Mouse (Mus musculus) liver, embryonic 14.5 days (tissue): ENCODE measurements around the gene Snapc3. TPM values are rescaled to one million over a fixed set of nuclear protein-coding genes. Genes with fewer than 3 reads are reported as not detected.

Experiments
- ATAC-seq: fragments of 200-750 bp; cut with Nextera tagmentation; 2 replicates; pipeline ENCODE4 v1.8.0; 2017; ENCODE audit warnings: moderate number of reproducible peaks, mild to moderate bottlenecking, moderate library complexity; ENCODE audit not compliant: insufficient read depth
- DNase-seq, 3 experiments: peaks; one replicate each; pipeline ENCODE4 v3.0.0-alpha.2; 2012 to 2013; ENCODE audit warnings: low read depth in 3 of 3, low spot score in 3 of 3
- H3K27ac ChIP-seq: fragments of 300-500 bp; sonication (generic); 2 replicates; pipeline ENCODE4 v1.5.1; 2014; ENCODE audit warnings: moderate library complexity, mild to moderate bottlenecking, control low read depth, inconsistent platforms
- H3K27me3 ChIP-seq: fragments of 300-500 bp; sonication (generic); 2 replicates; pipeline ENCODE4 v1.6.1; 2014; ENCODE audit warnings: mild to moderate bottlenecking, low read length, moderate library complexity; ENCODE audit not compliant: control insufficient read depth, insufficient read depth
- H3K36me3 ChIP-seq: fragments of 300-500 bp; sonication (generic); replicated peaks from 2 replicates; pipeline ENCODE4 v1.6.1; 2014; ENCODE audit warnings: low read depth; ENCODE audit not compliant: control insufficient read depth, insufficient read depth
- H3K4me1 ChIP-seq, 2 experiments: fragments of 200-500 bp in 1 of 2; fragments of 300-500 bp in 1 of 2; sonication (generic) in 1 of 2; replicated peaks; 2 replicates each; pipeline ENCODE4 v1.6.1; 2012 to 2014; ENCODE audit warnings: antibody characterized with exemption in 1 of 2, inconsistent platforms in 1 of 2, low read length in 1 of 2; ENCODE audit not compliant: control insufficient read depth in 2 of 2, insufficient read depth in 2 of 2
- H3K4me2 ChIP-seq: fragments of 300-500 bp; sonication (generic); 2 replicates; pipeline ENCODE4 v1.6.1; 2014; ENCODE audit warnings: low read depth, mild to moderate bottlenecking, control low read depth, moderate library complexity
- H3K4me3 ChIP-seq, 2 experiments: fragments of 200-500 bp in 1 of 2; fragments of 300-500 bp in 1 of 2; sonication (generic) in 1 of 2; 2 replicates each; pipeline ENCODE4 v1.5.1; 2012 to 2014; ENCODE audit warnings: low read depth in 2 of 2, low read length in 2 of 2, mild to moderate bottlenecking in 2 of 2, control low read depth in 1 of 2, inconsistent platforms in 1 of 2, moderate library complexity in 1 of 2; ENCODE audit not compliant: insufficient read depth in 1 of 2
- H3K9ac ChIP-seq: fragments of 300-500 bp; sonication (generic); replicated peaks from 2 replicates; pipeline ENCODE4 v1.6.1; 2014; ENCODE audit warnings: mild to moderate bottlenecking, control low read depth, moderate library complexity
- H3K9me3 ChIP-seq: fragments of 300-500 bp; sonication (generic); 2 replicates; pipeline ENCODE4 v1.6.1; 2016; ENCODE audit warnings: low read length, mixed read lengths; ENCODE audit not compliant: control insufficient read depth
- CTCF ChIP-seq: IDR thresholded peaks from 2 replicates; pipeline ENCODE4 v1.5.1; 2016; ENCODE audit warnings: antibody characterized with exemption, low read depth, control low read depth
- EP300 ChIP-seq: IDR thresholded peaks from 2 replicates; pipeline ENCODE4 v1.6.1; 2016; ENCODE audit warnings: antibody characterized with exemption, low read depth
- WGBS: fragments of 180-500 bp; shearing (Covaris S2); extraction: QIAGEN DNeasy Blood & Tissue Kit; methylation state at CpG from one replicate; pipeline ENCODE4 v1.1.7; 2014; ENCODE audit not compliant: insufficient replicate concordance; 5-methylcytosine and 5-hydroxymethylcytosine counted together
- polyA plus RNA-seq, 2 experiments: library from polyadenylated mRNA; depleted of rRNA in 1 of 2; stranded (reverse) in 1 of 2; unstranded in 1 of 2; fragments of >200 nt; fragmentation: Nextera tagmentation in 1 of 2; extraction: Ambion mirVana in 1 of 2; gene quantifications; 2 replicates each; pipeline versions ENCODE4 v1.2.1 to v1.2.3; 2012 to 2014

Snapc3 gene
- polyA plus RNA-seq, 2 experiments = 6.4 to 8.3 TPM

DNA sequence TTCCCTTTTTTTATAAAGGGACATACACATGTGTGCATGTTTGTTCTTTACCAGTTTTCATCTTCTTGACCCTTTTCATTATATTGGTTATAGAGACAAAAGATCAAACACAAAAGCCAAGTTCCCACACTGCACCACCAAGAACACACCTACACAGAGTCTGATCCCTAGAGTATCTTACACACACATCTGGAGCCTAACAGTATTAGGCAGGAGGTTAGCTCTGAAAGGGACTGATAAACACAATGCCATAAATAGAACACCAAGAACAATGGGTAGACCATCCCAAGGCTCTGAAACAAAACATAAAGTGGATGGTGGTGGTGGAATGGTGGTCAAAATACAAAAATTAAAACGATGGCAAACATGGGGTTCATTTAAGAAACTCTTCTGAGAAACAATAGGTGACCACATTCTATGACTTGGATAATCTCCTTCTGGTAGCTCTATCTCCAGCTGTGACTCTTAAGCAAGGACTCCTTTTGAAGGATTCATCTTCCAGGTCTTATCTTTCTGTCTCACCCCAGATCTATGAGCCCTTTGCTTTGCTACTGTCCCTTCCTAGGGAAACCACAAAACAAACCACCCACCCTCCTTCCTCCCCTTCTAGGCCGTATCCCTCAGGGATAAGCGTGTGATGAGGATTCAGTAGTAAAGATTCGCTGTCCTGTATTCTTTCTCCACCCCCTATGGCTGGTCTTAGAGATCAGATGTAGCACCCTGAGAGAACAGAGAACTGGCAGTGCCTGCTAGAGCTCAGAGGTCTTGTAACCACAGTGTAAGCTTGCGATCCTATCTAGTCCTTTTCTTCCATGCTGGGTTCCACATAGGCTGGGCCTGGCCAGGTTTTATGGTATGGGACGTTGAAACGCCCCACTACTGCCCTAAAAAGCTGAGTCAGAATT is 16.6 kb upstream of the Snapc3 start:
- no peak for TF ChIP-seq CTCF
- peak; percentile 42 for TF ChIP-seq EP300
- no peak overlapping the region for H3K9ac ChIP-seq
- no peaks in the 10 kb centered on the region for H3K27me3 ChIP-seq
- no peak overlapping the region for H3K4me3 ChIP-seq
- 29% methylated on average over 7 of the region's 7 CpGs for WGBS
- no peak overlapping the region for H3K27ac ChIP-seq
- ATAC-seq = peak; percentile 87
- no peak overlapping the region for H3K4me2 ChIP-seq
- H3K36me3 ChIP-seq = no peaks in the 10 kb centered on the region
- no peaks in the 10 kb centered on the region for H3K9me3 ChIP-seq
- peak in 2 of 3 experiments; percentile 7 to 9 for DNase-seq
- H3K4me1 ChIP-seq = peaks cover 0 to 7% of the 10 kb centered on the region in 2 experiments; a peak in 2 of 4 replicates

DNA sequence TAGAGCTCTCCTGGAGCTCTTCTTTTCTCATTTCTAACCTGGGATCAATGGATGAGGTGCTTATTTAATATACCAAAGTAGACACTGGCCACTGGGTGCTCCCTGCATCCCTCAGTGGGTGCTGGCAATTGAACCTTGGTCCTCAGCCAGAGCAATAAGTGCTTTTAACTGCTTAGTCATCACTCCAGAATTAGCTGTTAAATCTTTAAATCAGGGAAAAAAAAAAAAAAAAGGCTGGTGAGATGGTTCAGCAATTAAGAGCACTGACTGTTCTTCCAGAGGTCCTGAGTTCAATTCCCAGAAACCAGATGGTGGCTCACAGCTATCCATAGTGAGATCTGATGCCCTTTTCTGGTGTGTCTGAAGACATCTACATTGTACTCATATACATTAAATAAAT is 15.8 kb upstream of the Snapc3 start:
- DNase-seq (no peak), ATAC-seq (no peak)
- Histone ChIP-seq H3K9ac (no peak overlapping the region), H3K4me1 (peaks cover 0 to 7% of the 10 kb centered on the region in 2 experiments; a peak in 2 of 4 replicates), H3K36me3 (no peaks in the 10 kb centered on the region), H3K4me2 (no peak overlapping the region), H3K27ac (no peak overlapping the region), H3K27me3 (no peaks in the 10 kb centered on the region), H3K9me3 (no peaks in the 10 kb centered on the region), H3K4me3 (no peak overlapping the region)
- TF ChIP-seq CTCF (no peak), EP300 (no peak)

DNA sequence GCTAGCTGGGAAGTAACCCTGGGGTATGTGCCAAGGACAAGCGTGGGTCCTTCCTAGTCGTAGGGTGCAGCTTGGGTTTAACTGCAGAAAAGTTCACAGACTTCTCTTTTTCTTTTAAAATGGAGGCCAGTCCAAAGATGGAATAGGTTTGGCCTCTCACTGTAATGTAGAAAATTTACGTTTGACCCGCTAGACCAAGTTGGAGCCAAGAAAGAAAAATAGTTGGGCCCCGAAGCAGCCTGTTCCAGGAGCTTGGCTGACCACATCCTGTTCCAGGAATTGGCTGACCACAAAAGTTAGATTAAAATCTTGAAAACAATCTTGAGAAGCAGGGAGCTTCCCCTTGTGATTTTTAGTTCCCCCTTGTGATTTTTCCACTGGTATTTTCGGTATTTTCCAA is 9.8 kb upstream of the Snapc3 start:
- no peak overlapping the region for H3K4me2 ChIP-seq
- WGBS = 23% methylated on average over 6 of the region's 6 CpGs
- DNase-seq (no peak), ATAC-seq (no peak)
- H3K27me3 ChIP-seq = no peaks in the 10 kb centered on the region
- 0 out of 4 replicates have a peak, but pooled peaks cover 0 to 2% of the 10 kb centered on the region in 2 experiments for H3K4me1 ChIP-seq
- no peak overlapping the region for H3K4me3 ChIP-seq
- no peak overlapping the region for H3K9ac ChIP-seq
- H3K27ac ChIP-seq = no peak overlapping the region
- no peaks in the 10 kb centered on the region for H3K36me3 ChIP-seq
- H3K9me3 ChIP-seq = peaks cover 5% of the 10 kb centered on the region; the same call in 1 of the 2 replicates
- TF ChIP-seq EP300 = no peak
- TF ChIP-seq CTCF = no peak

DNA sequence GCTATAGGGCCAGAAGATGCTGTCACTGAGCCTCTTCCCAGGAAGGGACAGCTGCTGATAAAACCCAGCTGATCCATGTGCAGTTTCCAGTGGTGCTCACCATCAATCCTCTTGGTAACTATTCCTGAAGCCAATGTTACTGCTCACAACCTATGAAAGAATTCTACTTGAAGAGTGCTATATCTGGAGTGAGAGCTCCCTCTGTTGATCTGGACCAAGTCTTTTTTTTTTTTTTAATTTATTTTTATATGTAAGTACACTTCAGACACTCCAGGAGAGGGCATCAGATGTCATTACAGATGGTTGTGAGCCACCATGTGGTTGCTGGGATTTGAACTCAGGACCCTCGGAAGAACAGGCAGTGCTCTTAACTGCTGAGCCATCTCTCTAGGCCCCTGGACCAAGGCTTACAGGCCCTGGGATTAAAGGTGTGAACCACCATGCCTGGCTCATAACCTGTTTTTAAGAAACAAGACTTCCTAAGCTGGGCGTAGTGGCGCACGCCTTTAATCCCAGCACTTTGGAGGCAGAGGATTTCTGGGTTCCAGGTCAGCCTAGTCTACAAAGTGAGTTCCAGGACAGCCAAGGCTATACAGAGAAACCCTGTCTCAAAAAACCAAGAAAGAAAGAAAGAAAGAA is 7.5 kb upstream of the Snapc3 start:
- WGBS = 85% methylated on average over 4 of the region's 4 CpGs
- Histone ChIP-seq H3K4me3 (no peak overlapping the region), H3K4me2 (no peak overlapping the region), H3K4me1 (0 out of 4 replicates have a peak, but pooled peaks cover 0 to 2% of the 10 kb centered on the region in 2 experiments), H3K27ac (no peak overlapping the region), H3K36me3 (no peaks in the 10 kb centered on the region), H3K9me3 (peaks cover 5% of the 10 kb centered on the region; the same call in 1 of the 2 replicates), H3K27me3 (no peaks in the 10 kb centered on the region), H3K9ac (no peak overlapping the region)
- DNase-seq (no peak), ATAC-seq (no peak)
- TF ChIP-seq CTCF (no peak), EP300 (no peak)

DNA sequence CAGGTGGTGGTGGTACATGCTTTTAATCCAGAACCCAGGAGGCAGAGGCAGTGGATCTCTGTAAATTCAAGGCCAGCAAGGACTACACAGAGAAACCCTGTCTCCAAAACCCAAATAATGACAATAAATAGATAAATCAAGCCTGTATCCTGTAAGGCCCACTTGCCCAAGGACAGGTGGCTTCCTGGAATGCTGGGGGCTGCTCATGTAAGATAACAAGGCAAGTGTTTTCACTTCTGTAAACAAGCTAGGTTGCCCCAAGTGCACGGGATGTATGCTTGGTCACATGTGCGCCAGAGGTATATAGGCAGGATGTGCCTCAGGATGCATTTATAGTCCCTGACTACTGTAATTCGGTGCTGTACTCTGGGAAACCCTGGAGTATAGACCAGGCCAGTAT is 5.5 kb upstream of the Snapc3 start:
- ATAC-seq (no peak), DNase-seq (no peak)
- H3K9ac ChIP-seq = no peak overlapping the region
- peaks cover 0 to 6% of the 10 kb centered on the region in 2 experiments; a peak in 2 of 4 replicates for H3K4me1 ChIP-seq
- H3K27me3 ChIP-seq = no peaks in the 10 kb centered on the region
- no peaks in the 10 kb centered on the region for H3K36me3 ChIP-seq
- H3K9me3 ChIP-seq = peaks cover 5% of the 10 kb centered on the region; the same call in 1 of the 2 replicates
- H3K27ac ChIP-seq = no peak overlapping the region
- no peak overlapping the region for H3K4me2 ChIP-seq
- H3K4me3 ChIP-seq = no peak overlapping the region
- WGBS = 26% methylated on average over 3 of the region's 3 CpGs
- no peak for TF ChIP-seq EP300
- TF ChIP-seq CTCF = no peak
